Mouse (Mus musculus) left cerebral cortex, adult 8-10 months (tissue): ENCODE data around the gene Arhgef17. TPM values are rescaled to one million over a fixed set of nuclear protein-coding genes. Genes with fewer than 3 reads are reported as not detected.

Experiments
- DNase-seq, 2 experiments: peaks; one replicate each; pipeline ENCODE4 v3.0.0; 2022; ENCODE audit warnings: low spot score in 2 of 2
- total RNA-seq, 4 experiments: library from RNA; stranded (reverse); gene quantifications; 2 replicates each; pipeline ENCODE4 v1.2.4; 2022

Arhgef17 gene
- total RNA-seq, 4 experiments from 2014 or later: 138 to 145 (median 141) TPM

DNA sequence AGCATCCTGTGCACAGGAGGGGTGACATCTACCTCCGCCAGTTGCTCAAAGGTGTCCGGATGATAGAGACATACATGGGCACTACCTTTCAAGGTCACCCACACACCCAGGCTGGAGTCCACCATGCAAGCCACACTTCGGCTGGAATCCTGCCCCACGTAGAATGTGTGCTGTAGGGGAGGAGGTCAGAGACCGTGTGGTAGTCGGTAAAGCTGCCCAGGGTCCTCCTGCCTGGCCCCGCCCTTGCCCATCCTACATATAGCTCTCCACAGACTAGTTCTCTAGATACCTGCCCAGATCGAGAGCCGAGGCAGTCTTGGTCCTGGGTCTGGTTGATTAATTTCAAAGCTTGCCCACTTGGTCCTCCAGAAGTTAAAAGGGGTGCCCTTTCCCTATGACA, 55.1 kb downstream of the Arhgef17 start:
- DNase-seq: no peak

DNA sequence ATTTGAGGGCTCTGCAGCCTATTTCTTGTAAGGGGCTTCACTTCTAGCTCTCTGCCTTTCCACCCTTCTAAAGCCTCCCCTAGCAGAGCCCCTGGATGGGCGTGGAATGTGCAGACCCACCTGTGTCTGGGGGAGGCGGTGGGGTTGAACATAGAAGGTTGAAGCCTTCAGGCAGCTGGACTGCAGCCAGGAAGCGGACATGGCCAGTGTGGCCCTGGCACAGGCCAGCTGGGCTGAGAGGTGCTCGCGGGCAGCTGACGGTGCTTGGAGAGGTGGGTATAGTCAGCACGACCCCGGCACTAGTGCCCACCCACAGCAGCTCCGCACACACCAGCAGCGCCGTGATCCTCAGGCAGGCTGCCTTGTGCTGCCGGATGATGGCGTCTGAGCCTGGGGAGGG, 55.6 kb downstream of the Arhgef17 start:
- DNase-seq: no peak

DNA sequence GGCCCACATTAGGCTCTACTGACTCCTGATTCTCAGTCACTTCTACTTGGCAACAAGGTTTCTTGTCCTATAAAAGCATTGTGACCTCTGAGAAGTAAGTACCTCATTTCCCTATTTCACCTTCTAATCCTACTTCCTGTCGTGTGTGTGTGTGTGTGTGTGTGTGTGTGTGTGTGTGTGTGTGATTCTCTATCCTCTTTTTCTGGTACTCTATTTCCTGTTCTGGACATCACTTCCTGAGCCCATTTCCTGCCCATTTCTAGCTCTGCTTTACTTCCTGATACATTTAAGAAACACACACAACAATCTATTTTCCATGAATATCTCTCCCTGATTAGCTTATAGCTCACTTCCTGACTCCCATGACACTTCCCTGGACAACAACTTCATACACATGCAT, 56.1 kb downstream of the Arhgef17 start:
- DNase-seq: no peak

DNA sequence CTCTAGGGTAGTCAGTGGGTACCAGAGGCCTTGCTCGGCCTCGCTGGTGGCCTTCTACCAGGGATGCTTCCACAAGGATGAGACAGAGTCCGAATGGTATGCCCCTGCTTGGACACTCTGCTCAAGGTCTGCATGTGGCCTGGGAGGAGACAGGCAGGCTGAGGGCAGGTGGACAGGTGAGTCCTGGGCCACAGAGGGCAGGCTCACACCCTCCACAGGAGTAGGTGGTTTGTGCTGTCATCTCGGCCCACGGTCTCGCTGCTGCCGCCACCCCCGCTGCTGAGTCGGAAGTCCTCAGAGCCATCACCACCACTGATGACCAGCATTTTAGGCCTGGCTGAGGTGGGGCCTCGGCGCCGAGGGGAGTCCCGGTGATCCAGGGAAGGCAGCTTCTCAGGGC, 58.7 kb downstream of the Arhgef17 start:
- DNase-seq: no peak

DNA sequence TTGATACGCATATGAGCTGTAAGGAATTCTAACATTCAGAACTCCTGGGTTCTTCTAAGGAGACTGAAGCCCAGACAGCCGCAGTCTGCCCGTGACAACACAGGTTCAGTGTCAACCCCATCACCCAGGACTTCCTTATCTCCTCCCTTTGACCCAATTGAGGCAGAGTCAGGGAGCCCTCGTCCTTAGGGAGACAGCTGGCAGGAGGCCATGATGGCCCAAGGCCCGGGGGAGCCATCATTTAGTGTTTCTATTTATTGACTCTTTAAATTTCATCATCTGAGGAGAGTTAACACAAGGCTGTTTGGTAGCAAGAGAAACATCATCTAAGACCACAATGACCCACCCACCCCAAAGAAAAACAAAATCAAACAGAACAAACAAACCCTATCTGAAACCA, 60.0 kb downstream of the Arhgef17 start:
- DNase-seq: no peak

DNA sequence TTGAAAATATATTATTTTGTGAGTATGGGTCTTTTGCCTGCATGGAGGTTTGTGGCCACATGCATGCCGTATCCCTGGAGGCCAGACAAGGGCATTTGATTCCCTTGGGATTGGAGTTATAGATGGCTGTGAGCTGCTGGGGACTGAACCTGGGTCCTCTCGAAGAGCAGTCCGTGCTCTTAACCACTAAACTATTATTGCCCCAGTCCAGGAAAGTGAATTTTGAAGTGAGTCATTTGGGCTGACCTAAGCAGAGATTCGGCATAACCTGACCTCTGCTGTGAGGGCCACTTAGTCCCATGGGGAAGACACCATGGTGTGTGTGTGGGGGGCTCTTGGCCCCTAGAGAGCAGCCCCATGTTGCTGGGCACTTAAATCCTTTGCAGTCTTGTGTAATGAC, 60.6 kb downstream of the Arhgef17 start:
- no peak for DNase-seq

DNA sequence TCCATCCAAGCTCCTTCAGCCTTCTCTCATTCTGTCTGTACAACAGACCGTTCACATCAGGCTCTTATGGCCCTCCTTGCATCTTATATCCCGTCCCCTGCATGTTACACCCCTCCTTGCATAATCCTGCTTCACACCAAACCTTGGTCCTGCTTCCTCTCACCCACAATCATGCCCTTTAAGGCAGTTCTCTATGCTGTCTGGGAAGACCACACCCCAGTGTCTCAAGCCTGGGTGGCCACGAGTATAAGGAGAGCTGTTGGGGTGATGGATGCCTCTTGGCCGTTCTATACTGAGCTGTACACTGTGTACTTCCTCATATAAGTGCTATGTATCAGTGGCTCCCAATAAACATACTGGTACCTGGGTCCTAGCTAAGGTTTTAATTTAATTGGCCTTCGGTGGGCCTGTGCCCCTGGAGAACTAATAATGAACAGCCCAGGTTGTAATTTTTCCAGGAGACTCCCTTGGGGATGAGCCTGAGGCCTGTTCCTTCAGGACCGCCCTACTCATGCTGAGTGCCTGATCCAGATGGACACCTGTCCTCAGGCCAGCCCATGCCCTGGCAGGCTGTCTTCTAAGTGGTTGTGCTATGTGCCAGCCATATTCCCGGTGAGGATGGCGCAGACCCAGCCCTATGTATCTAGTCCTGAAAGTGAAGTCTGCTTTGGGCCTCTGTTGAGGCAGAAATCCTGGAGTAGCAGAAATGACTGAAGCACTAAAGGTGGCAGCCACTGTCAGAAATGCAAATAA, 61.9 kb downstream of the Arhgef17 start:
- DNase-seq: no peak

DNA sequence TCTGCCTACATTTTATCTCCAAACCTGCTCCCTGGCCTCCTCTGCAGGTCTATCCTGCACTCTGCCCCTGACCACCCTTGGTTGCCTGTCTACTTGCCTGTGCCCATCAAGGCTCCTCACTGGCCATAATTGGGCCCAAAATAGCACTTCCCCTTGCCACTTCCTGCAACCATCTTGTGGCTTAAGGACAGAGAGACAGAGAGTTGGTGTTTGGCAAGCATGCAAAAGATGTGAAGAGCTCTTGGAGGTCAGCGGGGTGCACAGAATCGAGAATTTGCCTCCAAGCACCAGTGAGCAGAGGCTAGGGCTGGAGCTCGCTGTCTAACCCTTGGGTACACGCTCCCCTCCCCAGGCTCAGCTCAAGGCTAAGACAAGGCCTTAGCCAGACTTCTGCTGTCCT, 63.4 kb downstream of the Arhgef17 start:
- no peak for DNase-seq

DNA sequence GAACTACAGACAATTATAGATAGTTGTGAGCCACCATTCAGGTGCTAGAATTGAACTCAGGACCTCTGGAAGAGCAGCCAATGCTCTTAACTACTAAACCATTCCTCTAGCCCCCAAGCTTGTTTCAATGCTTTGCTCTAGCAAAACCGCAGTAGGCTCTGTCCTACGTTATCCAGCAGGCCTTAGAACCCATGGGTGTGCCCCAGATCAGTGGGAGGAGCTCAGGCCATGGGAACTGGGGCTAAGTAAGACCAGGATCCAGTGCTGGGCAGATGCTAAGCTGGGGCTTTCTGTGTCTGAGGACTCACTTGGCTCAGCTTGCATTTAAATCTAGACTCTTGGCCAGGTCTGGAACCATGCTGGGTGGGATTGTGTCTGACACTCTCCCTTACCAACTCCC, 64.3 kb downstream of the Arhgef17 start:
- DNase-seq: no peak

DNA sequence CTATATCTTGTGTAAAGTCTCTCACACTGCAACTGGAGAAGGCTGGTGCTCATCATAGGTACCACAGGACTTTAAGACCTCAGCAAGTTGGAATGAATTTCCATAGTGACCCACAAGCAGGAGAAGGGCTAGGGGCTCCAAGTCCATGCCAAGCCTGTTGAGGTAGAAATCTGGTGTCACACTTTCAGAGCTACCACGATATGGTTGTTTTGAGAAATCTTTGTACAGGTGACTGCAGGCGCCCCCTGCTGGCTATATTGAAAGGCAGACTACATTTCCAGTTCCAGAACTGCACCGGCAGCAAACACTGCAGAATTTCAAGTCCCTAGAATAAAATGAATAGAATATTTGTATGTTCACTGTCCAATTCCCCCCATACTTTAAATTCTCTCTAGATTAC, 65.2 kb downstream of the Arhgef17 start:
- peak in 1 of 2 experiments; percentile 43 for DNase-seq

DNA sequence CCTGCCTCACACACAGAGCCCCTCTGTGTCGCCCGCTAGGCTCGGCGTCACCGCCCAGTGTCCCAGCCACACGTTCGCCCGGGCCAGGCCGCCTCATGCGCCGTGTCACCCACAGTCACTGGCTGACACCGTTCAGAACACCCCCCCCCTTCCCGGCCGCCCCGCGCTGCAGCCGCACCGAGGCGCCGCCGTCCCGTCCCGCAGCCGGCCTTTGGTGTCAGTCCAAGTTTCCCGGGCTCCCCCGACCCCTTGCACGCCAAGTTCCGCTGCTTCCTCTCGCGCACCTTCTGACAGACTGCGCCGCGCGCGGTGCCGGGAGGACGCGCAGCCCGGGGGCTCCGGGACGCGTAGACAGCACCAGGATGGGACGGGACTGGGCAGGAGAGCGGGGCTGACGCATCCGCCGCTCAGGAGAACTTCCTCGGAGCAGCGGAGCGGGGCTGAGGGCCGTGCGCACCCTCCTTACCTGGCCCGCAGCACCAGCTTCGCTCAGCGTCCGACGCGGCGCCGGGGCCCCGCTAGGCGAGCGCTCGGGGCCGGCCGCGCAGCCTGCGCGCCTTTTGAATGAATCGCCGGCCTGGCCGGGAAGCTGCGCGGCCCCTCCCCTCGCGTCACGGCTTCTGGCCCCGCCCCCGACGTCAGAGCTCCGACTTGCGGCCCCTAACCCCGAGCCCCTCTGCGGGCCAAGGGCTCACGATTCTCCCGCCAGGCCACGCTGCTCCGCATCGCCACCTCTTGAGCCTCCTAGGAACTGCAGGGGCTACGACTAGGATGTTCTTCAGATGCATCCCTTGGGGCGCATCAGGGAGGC, 68.9 kb downstream of the Arhgef17 start, which contains the start of gene Relt:
Relt (minus strand) TSS at position 619 of the 811 bp plus-strand sequence.
- peak; percentile 78 to 85 for DNase-seq

DNA sequence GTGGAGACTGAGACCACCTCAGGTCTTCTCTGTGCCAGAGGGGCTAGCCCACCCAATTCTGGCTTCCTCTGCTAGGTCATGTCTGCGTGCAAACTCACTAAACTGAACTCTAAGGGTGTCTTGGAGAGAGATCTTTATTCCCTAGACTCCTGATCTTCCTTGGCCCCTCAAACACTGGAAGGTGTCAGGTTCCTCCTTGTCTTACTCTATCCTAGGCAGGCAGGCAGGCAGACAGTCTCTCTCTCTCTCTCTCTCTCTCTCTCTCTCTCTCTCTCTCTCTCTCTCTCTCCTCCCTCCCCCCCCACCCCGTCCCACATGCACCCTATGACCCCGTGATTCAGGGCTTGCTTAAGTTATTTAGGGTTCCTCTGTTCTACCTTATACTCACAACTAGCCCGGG, 69.6 kb downstream of the Arhgef17 start:
- DNase-seq: no peak

DNA sequence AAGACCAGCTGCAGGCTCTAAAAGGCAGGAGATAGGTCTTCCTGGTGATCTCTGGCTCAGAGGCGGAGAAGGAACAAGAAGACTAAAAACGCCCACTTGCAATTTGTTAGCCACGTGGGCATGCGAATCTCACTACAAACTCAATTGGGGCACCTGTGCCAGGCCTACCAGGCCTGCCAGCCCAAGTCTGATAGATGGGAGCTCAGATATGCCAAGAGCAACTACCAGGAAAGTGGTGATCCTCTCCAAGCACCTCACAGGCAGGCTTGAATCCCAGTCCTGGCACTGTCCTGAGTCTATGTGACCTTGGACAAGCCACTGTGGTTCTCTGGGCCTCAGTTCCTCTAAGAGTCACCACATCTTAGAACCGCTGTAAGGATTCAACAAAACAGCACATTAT, 70.7 kb downstream of the Arhgef17 start:
- DNase-seq: no peak

DNA sequence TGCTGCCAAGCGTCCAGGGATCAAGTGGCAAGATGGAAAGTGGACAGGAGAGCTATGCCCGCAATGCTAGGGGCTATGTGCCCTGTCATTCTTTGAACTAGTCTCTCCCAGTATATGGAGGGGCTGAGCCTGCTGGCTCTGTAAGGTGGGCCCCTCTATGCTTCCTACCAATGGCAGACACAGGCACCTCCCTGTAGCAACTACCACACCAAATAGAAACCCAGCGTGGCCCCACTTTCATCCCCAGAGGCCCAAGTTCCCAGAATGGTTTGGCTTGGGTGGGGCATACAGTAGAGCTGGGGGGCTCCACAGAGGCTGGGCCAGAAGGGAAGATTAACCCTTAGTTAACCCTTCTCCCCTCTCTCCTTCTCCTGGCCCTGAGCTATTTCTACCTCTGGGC, 71.5 kb downstream of the Arhgef17 start:
- DNase-seq: no peak

DNA sequence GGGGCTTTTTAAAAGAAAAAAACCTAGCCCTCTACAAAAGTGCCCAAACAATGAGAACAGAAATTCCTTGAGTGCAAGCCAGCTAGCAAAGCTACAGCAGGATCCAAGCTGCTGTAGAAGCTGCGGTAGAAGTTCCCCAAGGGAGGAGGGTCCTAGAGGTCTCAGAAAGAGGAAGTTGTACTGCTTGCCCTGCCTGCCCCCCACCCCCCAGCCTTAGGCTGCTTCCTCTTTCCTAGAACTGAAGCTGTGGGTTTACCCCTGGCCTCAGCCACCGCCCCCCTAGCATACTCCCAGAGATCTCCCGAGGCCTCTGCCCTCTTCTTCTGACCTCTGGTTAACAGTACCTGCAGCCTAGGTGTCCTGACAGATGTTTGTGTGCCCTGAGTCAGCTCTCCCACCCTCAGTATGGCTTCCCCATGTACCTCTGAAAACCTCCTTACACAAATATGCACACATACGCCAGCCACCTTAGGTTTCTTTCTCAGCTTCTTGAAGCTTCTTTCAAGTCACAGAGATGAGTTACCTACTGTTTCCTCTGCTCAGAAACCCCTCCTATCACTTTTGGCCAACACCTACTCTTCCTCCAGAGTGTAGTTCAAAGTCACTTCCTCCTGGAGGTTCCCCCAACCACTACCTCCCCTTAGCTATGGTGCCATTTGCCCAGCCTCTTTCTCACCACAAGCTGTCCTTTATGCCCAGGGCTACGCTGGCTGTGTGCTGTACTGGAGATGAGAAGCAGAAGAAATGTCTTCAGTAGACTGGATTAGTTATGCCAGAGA, 75.9 kb downstream of the Arhgef17 start:
- DNase-seq: no peak

DNA sequence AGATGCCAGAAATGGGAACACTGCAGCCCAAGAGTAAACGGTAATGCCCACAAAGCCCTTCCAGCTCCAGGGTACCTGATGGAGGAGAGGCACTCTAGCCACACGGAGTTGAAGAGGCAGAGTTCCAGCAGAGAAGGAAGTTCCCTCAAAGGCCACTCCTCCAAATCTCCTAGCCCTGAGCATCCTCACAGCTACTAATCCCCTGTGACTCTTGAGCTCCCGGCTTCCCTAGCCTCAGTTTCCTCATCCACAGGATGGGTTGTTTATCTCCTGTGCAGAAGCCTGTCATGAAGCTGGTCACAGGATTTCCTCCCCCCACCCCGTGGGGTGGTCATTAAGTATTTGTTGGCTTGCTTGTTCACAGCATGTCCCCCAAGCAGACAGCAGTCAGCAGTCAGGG, 76.6 kb downstream of the Arhgef17 start:
- DNase-seq: no peak

DNA sequence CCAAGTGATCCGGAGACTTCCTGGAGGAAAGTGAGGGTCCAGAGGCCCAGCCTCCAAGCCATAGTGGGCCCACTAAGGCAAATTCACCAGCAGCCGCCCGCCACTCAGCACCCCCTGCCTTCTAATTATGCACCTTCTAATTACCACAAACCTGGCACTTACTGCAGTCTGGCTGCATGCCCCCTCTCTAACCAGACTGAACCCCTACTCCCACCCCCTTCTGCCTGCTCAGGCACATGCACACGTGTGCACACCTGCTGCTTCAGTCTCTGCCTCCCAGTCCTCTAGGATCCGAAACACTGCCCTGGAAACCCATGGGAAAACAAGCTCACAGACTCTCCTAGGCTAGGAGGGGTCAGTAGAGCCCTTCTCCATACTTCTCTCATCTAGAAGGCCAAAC, 77.0 kb downstream of the Arhgef17 start:
- DNase-seq: no peak

DNA sequence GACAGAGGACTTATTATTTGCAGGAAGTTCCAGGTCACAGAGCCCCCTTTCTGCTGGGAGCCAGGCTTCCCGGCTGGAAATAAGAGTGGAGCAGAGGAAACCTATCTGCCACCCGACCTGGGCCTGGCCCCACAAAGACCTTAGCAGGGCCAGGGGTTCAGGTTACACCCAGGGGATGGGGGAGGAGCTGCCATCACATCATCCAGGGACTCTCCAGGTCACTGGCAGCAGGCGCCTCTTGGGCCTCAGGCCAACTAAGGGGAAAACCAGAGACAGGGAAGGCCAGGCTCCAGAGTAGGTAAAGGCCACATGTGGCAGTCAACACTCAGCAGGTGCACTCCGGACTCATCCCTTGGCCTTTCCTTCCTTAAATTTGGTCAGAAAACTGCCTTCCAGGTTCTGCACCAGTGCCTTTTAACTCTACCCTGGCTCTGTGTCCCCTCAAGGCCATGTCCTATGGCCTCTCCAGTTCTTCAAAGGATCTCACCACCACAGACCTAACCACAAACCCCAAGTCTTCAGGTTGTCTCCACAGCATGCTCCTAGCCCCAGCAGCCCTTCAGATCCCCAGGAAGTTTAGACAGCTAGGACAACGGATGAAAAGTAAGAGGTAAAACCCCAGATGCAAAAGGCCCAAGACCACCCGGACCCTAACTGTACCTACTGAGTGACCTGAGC, 77.6 kb downstream of the Arhgef17 start:
- DNase-seq: no peak

DNA sequence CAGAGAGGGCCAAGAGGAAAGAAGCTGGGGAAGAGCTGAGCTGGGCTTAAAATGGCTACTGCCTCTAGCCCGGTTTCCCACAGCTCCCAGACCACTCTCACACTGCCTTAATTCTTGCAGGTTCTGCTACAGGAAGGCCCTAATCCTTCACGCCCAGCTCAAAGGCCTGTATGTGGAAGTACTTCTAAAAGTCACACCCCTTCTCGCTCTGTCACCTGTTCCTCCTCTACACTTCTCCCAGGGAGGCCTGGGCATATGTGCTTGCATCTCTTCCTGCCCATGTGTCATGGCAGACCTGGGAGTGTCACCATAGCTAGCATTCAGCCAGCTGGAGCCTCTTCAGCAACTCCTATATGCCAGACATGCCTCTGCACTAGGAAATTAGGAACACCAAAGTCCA, 78.5 kb downstream of the Arhgef17 start:
- no peak for DNase-seq

DNA sequence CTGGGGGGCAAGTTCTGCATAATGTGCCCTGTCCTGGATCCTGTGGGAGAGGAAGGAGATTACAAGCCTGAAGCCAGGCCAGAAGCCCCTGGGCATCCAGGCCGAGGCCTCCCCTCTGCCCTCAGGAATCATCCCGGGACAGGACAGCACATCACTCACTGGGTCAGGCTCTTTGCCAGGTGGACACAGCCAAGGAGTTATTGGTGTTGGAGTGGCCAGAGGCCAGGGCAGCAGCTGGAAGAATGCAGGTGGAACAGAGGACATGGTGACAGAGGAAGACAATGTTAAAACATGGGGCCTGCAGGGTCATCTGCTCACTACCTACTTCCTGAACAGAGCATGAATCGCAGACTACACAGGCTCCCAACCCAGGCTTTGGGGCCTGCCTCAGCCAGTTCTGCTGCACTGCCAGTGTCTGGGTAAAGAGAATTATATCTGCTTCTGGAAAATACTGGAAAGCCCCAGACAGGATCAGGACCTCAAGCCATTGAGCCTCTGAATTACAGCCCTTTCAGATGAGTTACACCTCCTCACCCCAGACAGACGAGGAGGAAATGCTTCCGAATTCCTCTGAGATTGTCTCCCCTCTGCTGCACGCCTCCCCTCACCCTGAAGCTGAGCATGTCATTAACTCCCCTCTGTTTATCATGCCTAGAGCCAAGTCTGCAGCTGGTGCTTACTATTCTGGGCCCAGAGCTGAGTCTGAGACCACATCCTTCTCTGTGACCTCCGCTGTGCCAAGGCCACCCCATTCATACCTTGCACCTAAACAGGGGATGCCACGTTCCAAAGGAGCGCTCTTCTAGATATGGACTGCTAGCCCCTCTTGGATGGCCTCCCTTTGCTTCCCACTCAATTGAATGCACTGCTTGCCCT, 80.2 kb downstream of the Arhgef17 start:
- no peak for DNase-seq
